Mouse (Mus musculus) R1 (cell line): ENCODE results near the gene Sept9.

ENCODE experiments used
- DNase-seq: peaks from one replicate; pipeline ENCODE4 v3.0.0-alpha.2; 2018; ENCODE audit warnings: low read depth, low spot score

Sept9 gene

GRCm38 (mm10) chr11:117175472-117175871 is 24.0 kb upstream of the Sept9 start:
- DNase-seq = no peak

GRCm38 (mm10) chr11:117176304-117176703 is 23.2 kb upstream of the Sept9 start:
- peak; percentile 80 for DNase-seq

- no peak for DNase-seq
These were observed 22.6 kb upstream of the Sept9 start for GRCm38 (mm10) chr11:117176900-117177299.

GRCm38 (mm10) chr11:117177303-117177979 is 22.0 kb upstream of the Sept9 start:
- peak; percentile 86 for DNase-seq

- peak; percentile 73 for DNase-seq
These were observed 19.6 kb upstream of the Sept9 start for GRCm38 (mm10) chr11:117179902-117180301.

- DNase-seq = no peak
These were observed 16.7 kb upstream of the Sept9 start for GRCm38 (mm10) chr11:117182808-117183207.

GRCm38 (mm10) chr11:117183299-117183698 is 16.2 kb upstream of the Sept9 start:
- no peak for DNase-seq

GRCm38 (mm10) chr11:117183841-117184240 is 15.6 kb upstream of the Sept9 start:
- peak; percentile 68 for DNase-seq

- no peak for DNase-seq
These were observed 14.2 kb upstream of the Sept9 start for GRCm38 (mm10) chr11:117185076-117185933.

- DNase-seq = no peak
These were observed 7.9 kb upstream of the Sept9 start for GRCm38 (mm10) chr11:117191524-117191923.

GRCm38 (mm10) chr11:117194475-117194937 is 5.0 kb upstream of the Sept9 start:
- no peak for DNase-seq

- DNase-seq = no peak
These were observed 3.8 kb upstream of the Sept9 start for GRCm38 (mm10) chr11:117195616-117196015.

GRCm38 (mm10) chr11:117196681-117197080 is 2.8 kb upstream of the Sept9 start:
- DNase-seq = no peak

- no peak for DNase-seq
These were observed 1.3 kb upstream of the Sept9 start for GRCm38 (mm10) chr11:117198122-117198521.

- no peak for DNase-seq
These were observed 2.4 kb downstream of the Sept9 start for GRCm38 (mm10) chr11:117201846-117202245.

GRCm38 (mm10) chr11:117204606-117205005 is 5.1 kb downstream of the Sept9 start:
- DNase-seq = no peak

- no peak for DNase-seq
These were observed 5.6 kb downstream of the Sept9 start for GRCm38 (mm10) chr11:117205042-117205441.

- DNase-seq = no peak
These were observed 6.0 kb downstream of the Sept9 start for GRCm38 (mm10) chr11:117205447-117205846.

GRCm38 (mm10) chr11:117207436-117207835 is 8.0 kb downstream of the Sept9 start:
- peak; percentile 49 for DNase-seq

GRCm38 (mm10) chr11:117208151-117208673 is 8.8 kb downstream of the Sept9 start:
- no peak for DNase-seq

GRCm38 (mm10) chr11:117216713-117217112 is 17.3 kb downstream of the Sept9 start:
- DNase-seq = no peak

GRCm38 (mm10) chr11:117218070-117218469 is 18.6 kb downstream of the Sept9 start:
- no peak for DNase-seq
